Mouse (Mus musculus) granulocyte monocyte progenitor cell, adult 5-6 weeks (primary cell): ENCODE measurements around the gene Nprl2. TPM values are rescaled to one million over a fixed set of nuclear protein-coding genes. Genes with fewer than 3 reads are reported as not detected.
"Not testable (repeated sequence)": the region's sequence is repeated elsewhere in the genome, so short reads cannot be mapped to it uniquely, and the experiment has no call there.

ENCODE experiments used
- ATAC-seq: replicated peaks from 2 replicates; pipeline ENCODE4 v1.8.0; 2016; ENCODE audit warnings: mild to moderate bottlenecking, moderate TSS enrichment, inconsistent platforms; ENCODE audit not compliant: poor library complexity, severe bottlenecking
- total RNA-seq, 2 experiments: library from RNA; stranded (forward) in 1 of 2; stranded (reverse) in 1 of 2; fragments of 200-712, 200-1000 nt in 1 of 2; fragments of >200 nt in 1 of 2; fragmentation: Nextera tagmentation in 1 of 2; gene quantifications; 2 replicates each; pipeline ENCODE4 v1.2.3; 2014 to 2017

The Nprl2 gene
- total RNA-seq, 2 experiments from 2014 or later = 11.3 TPM

DNA sequence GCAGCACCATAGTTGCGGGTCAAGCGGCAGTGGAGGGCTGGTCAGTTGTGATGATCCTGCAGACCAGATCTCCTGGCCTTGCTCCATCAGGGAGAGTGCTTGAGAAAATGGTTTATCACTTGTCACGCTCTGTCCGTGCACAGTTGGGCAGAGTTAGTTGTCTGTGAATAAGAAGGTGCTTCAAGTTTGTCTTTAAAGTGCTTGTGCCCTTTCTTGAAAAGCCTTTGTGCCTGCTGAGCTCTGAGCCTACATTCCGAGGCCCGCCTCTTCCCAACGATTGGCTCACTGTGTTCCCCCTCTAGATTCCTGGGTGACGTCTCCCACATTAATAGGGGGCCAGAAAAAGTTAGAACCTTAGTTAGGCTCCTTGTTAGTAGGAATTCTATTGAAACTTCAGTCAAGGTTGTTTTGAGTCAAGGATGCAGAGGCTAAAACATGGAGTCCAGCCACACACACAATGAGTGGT, 9.9 kb downstream of the Nprl2 start:
- no peak for ATAC-seq

DNA sequence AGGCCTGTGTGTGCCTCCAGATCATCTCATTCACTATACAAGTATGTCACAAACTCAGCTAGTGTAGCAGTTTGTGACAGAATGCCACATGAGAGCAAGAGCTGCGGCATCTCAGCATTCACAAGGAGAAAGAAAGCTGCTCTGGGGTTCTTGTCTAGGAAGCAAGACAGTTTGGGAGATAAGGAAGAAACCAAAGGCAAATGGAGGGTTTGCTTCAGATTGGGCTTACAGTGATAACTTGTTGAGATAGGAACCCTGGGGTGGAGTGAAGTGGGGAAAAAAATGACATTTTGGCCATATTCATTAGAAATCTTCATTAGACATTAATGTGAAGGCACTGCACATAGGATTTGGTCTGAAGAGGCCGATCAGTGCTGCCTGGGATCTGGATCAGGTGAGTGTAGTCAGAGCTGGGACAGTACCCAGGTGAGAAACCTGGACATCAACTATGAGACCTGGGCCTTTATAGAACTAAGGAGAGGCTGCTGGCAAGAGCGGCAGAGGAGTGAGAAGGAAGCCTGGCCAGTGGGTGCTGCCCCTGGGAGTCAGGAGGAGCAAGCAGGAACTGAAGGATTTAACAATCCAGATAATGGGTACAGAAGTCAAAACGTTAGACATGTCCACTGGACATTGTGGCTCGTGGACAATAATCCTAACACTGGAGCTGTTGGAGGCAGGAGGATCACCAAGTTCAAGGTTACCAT, 10.8 kb downstream of the Nprl2 start:
- ATAC-seq = no peak

- ATAC-seq = no peak
Measured at GRCm38 (mm10) chr9:107553541-107554318, 11.7 kb downstream of the Nprl2 start.

GRCm38 (mm10) chr9:107554319-107554825, 12.3 kb downstream of the Nprl2 start:
- ATAC-seq = peak; percentile 79

GRCm38 (mm10) chr9:107555031-107555457, 13.0 kb downstream of the Nprl2 start:
- peak; percentile 41 for ATAC-seq

DNA sequence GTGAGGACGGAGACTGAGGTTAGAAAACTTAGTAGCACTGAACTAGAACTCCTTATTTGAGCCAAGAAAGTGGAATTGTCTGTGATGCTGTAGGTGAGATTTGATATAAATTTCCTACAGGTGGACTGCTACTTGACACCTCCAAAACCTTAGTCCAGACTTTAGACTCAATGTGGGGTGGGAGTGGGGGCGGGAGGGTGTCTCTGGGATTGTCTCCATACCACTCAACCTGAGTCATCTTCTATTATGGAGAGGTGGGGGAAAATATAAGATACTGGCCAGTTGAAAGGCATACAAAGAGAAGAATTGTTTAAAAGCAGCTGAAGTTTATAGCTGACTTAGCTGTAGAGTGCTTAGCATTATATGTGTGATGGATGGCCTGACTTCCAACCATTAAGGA, 13.7 kb downstream of the Nprl2 start:
- no peak for ATAC-seq

DNA sequence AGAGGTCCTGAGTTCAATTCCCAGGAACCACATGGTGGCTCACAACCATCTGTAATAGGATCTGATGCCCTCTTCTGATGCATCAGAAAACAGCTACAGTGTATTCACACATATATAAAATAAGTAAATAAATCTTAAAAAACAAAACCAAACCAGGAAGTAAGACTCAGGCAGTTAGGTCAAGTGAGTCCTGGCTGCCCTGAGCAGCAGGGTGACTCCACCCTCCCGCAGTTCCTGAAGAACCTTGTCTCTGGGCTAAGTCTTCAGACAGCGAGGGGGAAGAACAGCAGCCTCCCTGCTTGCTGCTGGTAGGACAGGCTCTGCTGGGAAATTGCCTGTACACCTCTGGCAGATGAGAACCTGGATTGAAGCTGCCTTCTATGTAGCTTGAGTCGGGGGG, 14.3 kb downstream of the Nprl2 start:
- no peak for ATAC-seq

DNA sequence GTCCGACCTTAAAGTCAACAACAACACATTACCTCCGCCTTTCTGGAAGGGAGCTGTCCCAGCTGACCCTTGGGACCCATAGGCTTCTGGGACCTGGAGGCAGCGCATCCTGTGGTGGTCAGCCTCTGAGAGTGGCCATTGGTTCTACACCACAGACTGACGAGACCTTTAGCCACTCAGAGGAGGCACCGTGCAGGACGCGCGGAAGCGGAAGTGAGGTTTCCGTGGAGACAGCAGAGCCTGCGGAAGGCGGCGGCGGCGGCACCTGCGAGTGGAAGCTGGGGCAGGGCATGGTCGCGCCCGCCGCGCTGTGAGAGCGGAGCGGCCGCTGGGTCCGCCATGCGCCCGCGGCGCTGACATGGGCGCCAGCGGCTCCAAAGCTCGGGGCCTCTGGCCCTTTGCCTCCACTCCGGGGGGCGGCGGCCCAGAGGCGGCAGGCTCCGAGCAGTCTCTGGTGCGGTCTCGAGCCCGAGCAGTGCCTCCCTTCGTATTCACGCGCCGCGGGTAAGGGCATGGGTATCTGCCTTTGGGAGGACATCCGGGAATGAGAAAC, 21.1 kb downstream of the Nprl2 start, which contains the start of gene Tusc2:
Tusc2 (plus strand) TSS at position 227 of the 553 bp plus-strand sequence.
- ATAC-seq = peak; percentile 94

- not testable (repeated sequence) for ATAC-seq
Measured at GRCm38 (mm10) chr9:107565556-107565955, 23.5 kb downstream of the Nprl2 start.

GRCm38 (mm10) chr9:107566041-107566709, 24.1 kb downstream of the Nprl2 start:
- ATAC-seq = 0 out of 2 replicates have a peak, but pooled peaks have one; percentile 17

DNA sequence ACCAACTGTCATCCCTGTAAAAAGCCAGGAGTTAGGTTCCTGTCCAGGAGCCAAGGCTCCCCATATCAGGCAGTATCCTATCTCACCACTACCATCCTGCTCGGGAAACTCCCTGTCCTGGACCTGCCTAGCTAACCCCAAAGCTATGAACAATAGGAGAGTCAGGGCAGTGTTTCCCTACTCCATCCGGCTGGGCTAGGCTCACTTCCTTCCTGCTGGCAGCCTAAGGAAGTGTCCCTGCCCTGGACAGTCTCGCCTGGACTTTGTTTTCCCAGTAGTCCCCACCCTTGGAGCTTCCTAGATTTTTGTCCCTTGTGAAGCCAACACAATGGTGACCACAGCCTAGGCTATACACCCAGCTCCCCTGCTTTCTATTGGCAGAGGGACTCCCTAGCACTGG, 24.8 kb downstream of the Nprl2 start:
- ATAC-seq = no peak

DNA sequence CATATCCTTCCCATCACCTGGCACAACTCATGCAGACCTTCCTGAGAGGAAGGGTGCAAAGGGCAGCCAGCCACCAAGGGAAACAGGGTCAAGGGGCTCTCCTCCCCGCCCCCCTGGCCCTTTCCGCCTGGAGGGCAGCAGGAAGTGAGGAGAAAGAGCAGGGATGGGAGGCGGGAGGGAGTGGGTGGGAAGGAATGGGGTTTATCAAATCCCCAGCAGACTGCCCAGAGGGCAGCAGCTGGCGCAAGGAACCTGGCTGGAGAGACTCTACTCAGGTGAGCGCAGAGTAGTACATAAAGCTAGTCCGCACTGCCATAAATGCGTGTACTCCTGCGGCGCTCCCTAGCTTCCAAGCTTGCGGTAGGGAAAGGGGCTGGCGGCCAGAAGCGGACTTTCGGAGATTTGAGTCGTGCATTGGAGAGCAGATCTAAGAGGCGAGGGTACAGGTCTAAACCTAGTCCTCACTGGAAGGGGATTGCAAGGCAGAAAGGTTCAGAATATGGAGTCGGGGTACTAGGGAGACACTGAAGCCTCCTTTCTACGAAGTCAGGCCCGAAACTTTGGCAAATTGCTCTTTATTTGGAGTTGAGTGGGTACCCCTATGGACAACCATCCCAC, 25.8 kb downstream of the Nprl2 start, which contains the start of gene Hyal2:
Hyal2 (plus strand) TSS at position 244 of the 618 bp plus-strand sequence.
- ATAC-seq = no peak

GRCm38 (mm10) chr9:107568331-107569261, 26.6 kb downstream of the Nprl2 start:
- ATAC-seq = peak; percentile 55

DNA sequence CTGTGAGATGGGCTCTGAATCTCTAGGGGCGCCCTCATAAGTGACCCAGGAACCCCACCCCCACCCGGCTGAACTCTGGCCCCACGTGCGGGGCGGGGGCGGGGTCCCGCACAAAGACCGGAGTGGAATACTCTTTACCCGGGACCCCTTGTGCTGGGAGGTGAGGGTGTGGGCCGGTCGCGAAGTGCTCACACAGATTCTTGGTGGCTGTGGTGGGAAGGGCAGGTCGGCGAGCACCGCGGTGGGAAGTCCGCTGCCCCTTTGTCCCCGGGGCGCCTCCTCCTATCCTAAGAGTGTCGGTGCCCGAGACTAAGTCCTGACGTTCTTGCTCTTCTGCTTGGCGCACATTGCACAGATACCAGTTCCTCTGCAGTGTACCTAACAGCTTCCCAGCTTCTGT, 27.2 kb downstream of the Nprl2 start:
- peak; percentile 34 for ATAC-seq

DNA sequence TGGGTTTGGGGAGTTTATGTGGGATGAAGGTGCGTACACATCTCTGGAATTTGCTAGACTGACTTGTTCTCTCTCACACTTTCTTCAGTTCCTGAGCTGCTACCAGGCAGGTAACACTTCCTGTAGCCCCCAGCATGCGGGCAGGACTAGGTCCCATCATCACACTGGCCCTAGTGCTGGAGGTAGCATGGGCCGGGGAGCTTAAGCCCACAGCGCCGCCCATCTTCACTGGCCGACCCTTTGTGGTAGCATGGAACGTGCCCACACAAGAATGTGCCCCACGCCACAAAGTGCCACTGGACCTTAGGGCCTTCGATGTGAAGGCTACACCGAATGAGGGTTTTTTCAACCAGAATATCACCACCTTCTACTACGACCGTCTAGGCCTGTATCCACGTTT, 28.0 kb downstream of the Nprl2 start:
- no peak for ATAC-seq

- ATAC-seq = no peak
Measured at GRCm38 (mm10) chr9:107570845-107571244, 28.8 kb downstream of the Nprl2 start.

DNA sequence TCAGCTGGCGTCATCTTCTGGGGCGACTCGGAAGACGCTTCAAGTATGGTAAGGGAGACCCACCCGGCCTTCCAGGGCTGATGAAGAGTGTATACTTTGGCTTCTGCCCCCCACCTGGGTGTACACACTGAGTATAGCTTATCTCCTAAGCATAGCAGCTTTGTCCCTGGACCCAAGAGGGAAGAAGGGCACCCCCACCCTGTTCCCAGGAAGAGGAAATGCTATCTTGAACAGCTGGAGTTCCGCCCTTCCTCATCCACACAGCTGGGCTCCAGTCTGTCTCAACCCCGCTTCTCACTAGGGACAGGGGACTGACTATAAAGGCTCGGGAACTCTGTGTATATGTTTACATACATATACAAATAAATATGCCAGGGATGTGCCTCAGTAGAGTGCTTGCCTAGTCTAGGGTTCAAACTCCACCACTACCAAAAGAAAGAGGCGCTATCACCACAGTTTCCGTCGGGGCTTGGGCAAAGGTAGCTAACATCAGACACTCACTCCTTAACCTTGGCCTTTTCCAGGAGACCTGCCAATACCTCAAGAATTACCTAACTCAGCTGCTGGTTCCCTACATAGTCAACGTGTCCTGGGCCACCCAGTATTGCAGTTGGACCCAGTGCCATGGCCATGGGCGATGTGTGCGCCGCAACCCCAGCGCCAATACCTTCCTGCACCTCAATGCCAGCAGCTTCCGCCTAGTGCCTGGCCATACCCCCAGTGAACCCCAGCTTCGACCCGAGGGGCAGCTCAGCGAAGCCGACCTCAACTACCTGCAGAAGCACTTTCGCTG, 29.7 kb downstream of the Nprl2 start:
- no peak for ATAC-seq

GRCm38 (mm10) chr9:107572327-107572662, 30.3 kb downstream of the Nprl2 start:
- ATAC-seq = no peak
